Mouse (Mus musculus) liver, embryonic 14.5 days (tissue): ENCODE data around the gene Rhot2. TPM values are rescaled to one million over a fixed set of nuclear protein-coding genes. Genes with fewer than 3 reads are reported as not detected.

Experiments used
- ATAC-seq: fragments of 200-750 bp; cut with Nextera tagmentation; 2 replicates; pipeline ENCODE4 v1.8.0; 2017; ENCODE audit warnings: moderate number of reproducible peaks, mild to moderate bottlenecking, moderate library complexity; ENCODE audit not compliant: insufficient read depth
- DNase-seq, 3 experiments: peaks; one replicate each; pipeline ENCODE4 v3.0.0-alpha.2; 2012 to 2013; ENCODE audit warnings: low read depth in 3 of 3, low spot score in 3 of 3
- H3K27ac ChIP-seq: fragments of 300-500 bp; sonication (generic); 2 replicates; pipeline ENCODE4 v1.5.1; 2014; ENCODE audit warnings: moderate library complexity, mild to moderate bottlenecking, control low read depth, inconsistent platforms
- H3K27me3 ChIP-seq: fragments of 300-500 bp; sonication (generic); 2 replicates; pipeline ENCODE4 v1.6.1; 2014; ENCODE audit warnings: mild to moderate bottlenecking, low read length, moderate library complexity; ENCODE audit not compliant: control insufficient read depth, insufficient read depth
- H3K36me3 ChIP-seq: fragments of 300-500 bp; sonication (generic); replicated peaks from 2 replicates; pipeline ENCODE4 v1.6.1; 2014; ENCODE audit warnings: low read depth; ENCODE audit not compliant: control insufficient read depth, insufficient read depth
- H3K4me1 ChIP-seq, 2 experiments: fragments of 200-500 bp in 1 of 2; fragments of 300-500 bp in 1 of 2; sonication (generic) in 1 of 2; replicated peaks; 2 replicates each; pipeline ENCODE4 v1.6.1; 2012 to 2014; ENCODE audit warnings: antibody characterized with exemption in 1 of 2, inconsistent platforms in 1 of 2, low read length in 1 of 2; ENCODE audit not compliant: control insufficient read depth in 2 of 2, insufficient read depth in 2 of 2
- H3K4me2 ChIP-seq: fragments of 300-500 bp; sonication (generic); 2 replicates; pipeline ENCODE4 v1.6.1; 2014; ENCODE audit warnings: low read depth, mild to moderate bottlenecking, control low read depth, moderate library complexity
- H3K4me3 ChIP-seq, 2 experiments: fragments of 200-500 bp in 1 of 2; fragments of 300-500 bp in 1 of 2; sonication (generic) in 1 of 2; 2 replicates each; pipeline ENCODE4 v1.5.1; 2012 to 2014; ENCODE audit warnings: low read depth in 2 of 2, low read length in 2 of 2, mild to moderate bottlenecking in 2 of 2, control low read depth in 1 of 2, inconsistent platforms in 1 of 2, moderate library complexity in 1 of 2; ENCODE audit not compliant: insufficient read depth in 1 of 2
- H3K9ac ChIP-seq: fragments of 300-500 bp; sonication (generic); replicated peaks from 2 replicates; pipeline ENCODE4 v1.6.1; 2014; ENCODE audit warnings: mild to moderate bottlenecking, control low read depth, moderate library complexity
- H3K9me3 ChIP-seq: fragments of 300-500 bp; sonication (generic); 2 replicates; pipeline ENCODE4 v1.6.1; 2016; ENCODE audit warnings: low read length, mixed read lengths; ENCODE audit not compliant: control insufficient read depth
- CTCF ChIP-seq: IDR thresholded peaks from 2 replicates; pipeline ENCODE4 v1.5.1; 2016; ENCODE audit warnings: antibody characterized with exemption, low read depth, control low read depth
- EP300 ChIP-seq: IDR thresholded peaks from 2 replicates; pipeline ENCODE4 v1.6.1; 2016; ENCODE audit warnings: antibody characterized with exemption, low read depth
- WGBS: fragments of 180-500 bp; shearing (Covaris S2); extraction: QIAGEN DNeasy Blood & Tissue Kit; methylation state at CpG from one replicate; pipeline ENCODE4 v1.1.7; 2014; ENCODE audit not compliant: insufficient replicate concordance; 5-methylcytosine and 5-hydroxymethylcytosine counted together
- polyA plus RNA-seq, 2 experiments: library from polyadenylated mRNA; depleted of rRNA in 1 of 2; stranded (reverse) in 1 of 2; unstranded in 1 of 2; fragments of >200 nt; fragmentation: Nextera tagmentation in 1 of 2; extraction: Ambion mirVana in 1 of 2; gene quantifications; 2 replicates each; pipeline versions ENCODE4 v1.2.1 to v1.2.3; 2012 to 2014

Gene Rhot2
- polyA plus RNA-seq, 2 experiments, result 4.2 to 33.3 TPM

- Histone ChIP-seq H3K27me3 (no peaks in the 10 kb centered on the region), H3K36me3 (no peaks in the 10 kb centered on the region; the same call in 1 of the 2 replicates), H3K9me3 (no peaks in the 10 kb centered on the region), H3K4me1 (peaks cover 0 to 22% of the 10 kb centered on the region in 2 experiments; a peak in 3 of 4 replicates), H3K27ac (no peak overlapping the region), H3K4me3 (no peak overlapping the region), H3K4me2 (no peak overlapping the region), H3K9ac (no peak overlapping the region)
- WGBS, result 73% methylated on average over 2 of the region's 2 CpGs
- no peak for TF ChIP-seq EP300
- no peak for TF ChIP-seq CTCF
- ATAC-seq, result no peak
- DNase-seq, result no peak
Observed at GRCm38 (mm10) chr17:25869954-25870353, 25.3 kb upstream of the Rhot2 start.

GRCm38 (mm10) chr17:25869498-25869897, 24.8 kb upstream of the Rhot2 start:
- WGBS, result 87% methylated on average over 8 of the region's 8 CpGs

GRCm38 (mm10) chr17:25868601-25869191, 24.0 kb upstream of the Rhot2 start, which contains the start of gene Mcrip2:
Gene Mcrip2, minus strand, starts transcription at chr17:25868764.
- 0 out of 2 replicates have a peak, but pooled peaks have one; percentile 7 for TF ChIP-seq CTCF
- TF ChIP-seq EP300, result no peak
- peak within 1 kb of the TSS; percentile 85 for H3K4me2 ChIP-seq
- peak within 1 kb of the TSS; percentile 32 for H3K27ac ChIP-seq
- H3K27me3 ChIP-seq, result no peaks in the 10 kb centered on the region
- under 1% methylated on average over 24 of the region's 24 CpGs for WGBS
- H3K9me3 ChIP-seq, result no peaks in the 10 kb centered on the region
- ATAC-seq (peak; percentile 76), DNase-seq (no peak)
- peak within 1 kb of the TSS; percentile 54 to 77 for H3K4me3 ChIP-seq
- peaks cover 0 to 15% of the 10 kb centered on the region in 2 experiments; a peak in 3 of 4 replicates for H3K4me1 ChIP-seq
- peak within 1 kb of the TSS; percentile 60 for H3K9ac ChIP-seq
- H3K36me3 ChIP-seq, result no peaks in the 10 kb centered on the region; the same call in 1 of the 2 replicates

More at GRCm38 (mm10) chr17:25869498-25869897, 24.8 kb upstream of the Rhot2 start:
- DNase-seq (no peak), ATAC-seq (no peak)
- peaks cover 0 to 22% of the 10 kb centered on the region in 2 experiments; a peak in 3 of 4 replicates for H3K4me1 ChIP-seq
- no peaks in the 10 kb centered on the region for H3K9me3 ChIP-seq
- no peak overlapping the region for H3K4me2 ChIP-seq
- no peaks in the 10 kb centered on the region; the same call in 1 of the 2 replicates for H3K36me3 ChIP-seq
- TF ChIP-seq EP300 (no peak), CTCF (no peak)
- H3K4me3 ChIP-seq, result no peak overlapping the region
- no peaks in the 10 kb centered on the region for H3K27me3 ChIP-seq
- H3K9ac ChIP-seq, result no peak overlapping the region
- H3K27ac ChIP-seq, result no peak overlapping the region

GRCm38 (mm10) chr17:25867836-25868600, 23.4 kb upstream of the Rhot2 start:
- Histone ChIP-seq H3K36me3 (no peaks in the 10 kb centered on the region; the same call in 1 of the 2 replicates), H3K4me1 (peaks cover 0 to 15% of the 10 kb centered on the region in 2 experiments; a peak in 3 of 4 replicates), H3K4me2 (peak overlapping the region; percentile 85), H3K4me3 (peak overlapping the region; percentile 54 to 77), H3K9ac (peak overlapping the region; percentile 60), H3K27ac (peak overlapping the region; percentile 32), H3K27me3 (no peaks in the 10 kb centered on the region), H3K9me3 (no peaks in the 10 kb centered on the region)
- WGBS, result under 1% methylated on average over 42 of the region's 42 CpGs
- DNase-seq, result no peak
- ATAC-seq, result peak; percentile 63
- TF ChIP-seq EP300 (no peak), CTCF (no peak)

- H3K9ac ChIP-seq, result peak overlapping the region; percentile 60
- 4% methylated on average over 7 of the region's 7 CpGs for WGBS
- no peak for TF ChIP-seq EP300
- no peak for TF ChIP-seq CTCF
- H3K4me3 ChIP-seq, result peak overlapping the region; percentile 54 to 77
- peak; percentile 41 for ATAC-seq
- no peaks in the 10 kb centered on the region for H3K27me3 ChIP-seq
- no peaks in the 10 kb centered on the region; the same call in 1 of the 2 replicates for H3K36me3 ChIP-seq
- H3K9me3 ChIP-seq, result no peaks in the 10 kb centered on the region
- H3K4me1 ChIP-seq, result peaks cover 0 to 15% of the 10 kb centered on the region in 2 experiments; a peak in 3 of 4 replicates
- peak overlapping the region; percentile 32 for H3K27ac ChIP-seq
- no peak for DNase-seq
- peak overlapping the region; percentile 85 for H3K4me2 ChIP-seq
Observed at GRCm38 (mm10) chr17:25867509-25867835, 22.8 kb upstream of the Rhot2 start.
